Mouse (Mus musculus): ENCODE data around the gene Kif17. TPM values are rescaled to one million over a fixed set of nuclear protein-coding genes. Genes with fewer than 3 reads are reported as not detected.

The Kif17 gene
- total and polyA plus RNA-seq, 3 experiments: 0.54 to 2.5 TPM; not detected in 1

- TF ChIP-seq ZMIZ1 (IDR thresholded peaks at IDR 0.05; ENCODE audit: low read depth, low read length) (peak; percentile 38), POLR2A (IDR thresholded peaks at IDR 0.05; ENCODE audit: control insufficient read depth in 1 of 2, insufficient read depth in 1 of 2, low read depth in 1 of 2, low read length in 2 of 2, poor library complexity in 1 of 2) (peak; percentile 52 to 81; a peak in 3 of 4 replicates), CTCF (IDR thresholded peaks at IDR 0.05 in 2 of 3, conservative IDR thresholded peaks at IDR 0.05 in 1 of 3; ENCODE audit: control insufficient read depth in 1 of 3, insufficient read depth in 1 of 3, low read depth in 2 of 3, low read length in 3 of 3, poor library complexity in 1 of 3, severe bottlenecking in 1 of 3) (no peak), MAX (IDR thresholded peaks at IDR 0.05; ENCODE audit: low read length) (peak; percentile 82), E2F4 (IDR thresholded peaks at IDR 0.05; ENCODE audit: borderline replicate concordance, low read depth, low read length) (peak; percentile 24; the same call in 1 of the 2 replicates)
Measured at GRCm38 (mm10) chr4:138304340-138305104, 54.3 kb downstream of the Kif17 start, which contains the start of gene Ddost (continued).

DNA sequence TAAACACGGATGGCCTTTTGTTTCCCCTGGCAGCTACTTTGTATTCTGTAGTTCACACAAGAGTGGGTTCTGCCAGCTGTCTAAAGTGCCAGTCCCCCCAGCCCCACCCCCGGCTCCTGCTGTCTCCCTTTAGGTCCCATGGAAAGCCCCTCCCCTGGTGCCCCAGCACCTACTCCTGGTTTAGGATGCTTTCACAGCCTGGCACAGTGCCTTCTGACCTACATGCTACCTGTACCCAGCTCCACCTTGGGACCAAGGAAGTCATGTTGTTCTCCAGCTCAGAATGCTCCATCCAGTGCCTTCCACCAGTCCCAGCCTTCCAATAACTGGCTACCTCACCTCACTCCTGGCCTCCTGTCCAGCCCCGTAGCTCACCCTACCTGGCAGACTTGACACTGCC, 56.8 kb downstream of the Kif17 start:
- H3K9me3 ChIP-seq (replicated peaks; ENCODE audit: insufficient read depth, low read length): no peaks in the 10 kb centered on the region
- no peak overlapping the region for H3K4me3 ChIP-seq (ENCODE audit: control insufficient read depth in 1 of 2, insufficient read depth in 1 of 2, low read depth in 2 of 2, low read length in 2 of 2)
- H3K36me3 ChIP-seq (ENCODE audit: control insufficient read depth in 1 of 2, insufficient read depth in 2 of 2, low read length in 2 of 2): peaks cover 8 to 20% of the 10 kb centered on the region in 2 experiments
- H3K79me2 ChIP-seq (ENCODE audit: control insufficient read depth, insufficient read depth, low read length, poor library complexity): peaks cover 29% of the 10 kb centered on the region
- no peaks in the 10 kb centered on the region for H3K27me3 ChIP-seq (ENCODE audit: control insufficient read depth in 1 of 2, insufficient read depth in 2 of 2, low read length in 2 of 2)
- H3K27ac ChIP-seq (ENCODE audit: control insufficient read depth, low read depth, low read length): peak overlapping the region; percentile 87
- H3K4me1 ChIP-seq (ENCODE audit: control insufficient read depth in 1 of 2, insufficient read depth in 2 of 2, low read length in 2 of 2): peaks cover 9 to 30% of the 10 kb centered on the region in 2 experiments; a peak in 3 of 4 replicates
- DNase-seq (ENCODE audit: low read depth, low spot score): no peak
- TF ChIP-seq SIN3A (IDR thresholded peaks at IDR 0.05; ENCODE audit: low read length) (no peak), ZMIZ1 (IDR thresholded peaks at IDR 0.05; ENCODE audit: low read depth, low read length) (no peak), ETS1 (IDR thresholded peaks at IDR 0.05; ENCODE audit: low read depth, low read length) (no peak), POLR2AphosphoS5 (IDR thresholded peaks at IDR 0.05; ENCODE audit: borderline replicate concordance, low read depth, low read length) (no peak), MXI1 (IDR thresholded peaks at IDR 0.05; ENCODE audit: low read depth, low read length) (no peak), TCF12 (IDR thresholded peaks at IDR 0.05; ENCODE audit: low read depth, low read length) (no peak), MYC (IDR thresholded peaks at IDR 0.05; ENCODE audit: low read depth, low read length) (no peak), RAD21 (IDR thresholded peaks at IDR 0.05; ENCODE audit: low read depth, low read length) (no peak), ZC3H11A (IDR thresholded peaks at IDR 0.05; ENCODE audit: low read depth, low read length) (no peak)
- H3K9ac ChIP-seq (ENCODE audit: control insufficient read depth, low read depth, low read length, poor library complexity, severe bottlenecking): peak overlapping the region; percentile 44

GRCm38 (mm10) chr4:138307739-138308138, 57.5 kb downstream of the Kif17 start:
- H3K27me3 ChIP-seq (ENCODE audit: control insufficient read depth in 1 of 2, insufficient read depth in 2 of 2, low read length in 2 of 2): no peaks in the 10 kb centered on the region
- no peak overlapping the region for H3K4me3 ChIP-seq (ENCODE audit: control insufficient read depth in 1 of 2, insufficient read depth in 1 of 2, low read depth in 2 of 2, low read length in 2 of 2)
- peak overlapping the region; percentile 87 for H3K27ac ChIP-seq (ENCODE audit: control insufficient read depth, low read depth, low read length)
- peaks cover 9 to 28% of the 10 kb centered on the region in 2 experiments; a peak in 3 of 4 replicates for H3K4me1 ChIP-seq (ENCODE audit: control insufficient read depth in 1 of 2, insufficient read depth in 2 of 2, low read length in 2 of 2)
- H3K9ac ChIP-seq (ENCODE audit: control insufficient read depth, low read depth, low read length, poor library complexity, severe bottlenecking): peak overlapping the region; percentile 44
- H3K9me3 ChIP-seq (replicated peaks; ENCODE audit: insufficient read depth, low read length): no peaks in the 10 kb centered on the region
- peaks cover 29% of the 10 kb centered on the region for H3K79me2 ChIP-seq (ENCODE audit: control insufficient read depth, insufficient read depth, low read length, poor library complexity)
- DNase-seq (ENCODE audit: low read depth, low spot score): peak; percentile 97
- H3K36me3 ChIP-seq (ENCODE audit: control insufficient read depth in 1 of 2, insufficient read depth in 2 of 2, low read length in 2 of 2): peaks cover 11 to 20% of the 10 kb centered on the region in 2 experiments
- TF ChIP-seq GABPA (IDR thresholded peaks at IDR 0.05; ENCODE audit: low read depth, low read length): no peak
- TF ChIP-seq RAD21 (IDR thresholded peaks at IDR 0.05; ENCODE audit: low read depth, low read length): no peak
- TF ChIP-seq MXI1 (IDR thresholded peaks at IDR 0.05; ENCODE audit: low read depth, low read length): peak; percentile 82
- no peak for TF ChIP-seq POLR2AphosphoS5 (IDR thresholded peaks at IDR 0.05; ENCODE audit: borderline replicate concordance, low read depth, low read length)
- no peak for TF ChIP-seq CHD1 (IDR thresholded peaks at IDR 0.05; ENCODE audit: low read depth, low read length)
- TF ChIP-seq MYB (IDR thresholded peaks at IDR 0.05; ENCODE audit: low read depth, low read length): no peak
- no peak for TF ChIP-seq POLR2A (IDR thresholded peaks at IDR 0.05; ENCODE audit: control insufficient read depth in 1 of 2, insufficient read depth in 1 of 2, low read depth in 1 of 2, low read length in 2 of 2, poor library complexity in 1 of 2)
- TF ChIP-seq ZC3H11A (IDR thresholded peaks at IDR 0.05; ENCODE audit: low read depth, low read length): no peak
- no peak for TF ChIP-seq KAT2A (conservative IDR thresholded peaks at IDR 0.05; ENCODE audit: low read depth, low read length)
- TF ChIP-seq SIN3A (IDR thresholded peaks at IDR 0.05; ENCODE audit: low read length): peak; percentile 82
- TF ChIP-seq TCF12 (IDR thresholded peaks at IDR 0.05; ENCODE audit: low read depth, low read length): no peak; the same call in 1 of the 2 replicates
- peak; percentile 81 for TF ChIP-seq ETS1 (IDR thresholded peaks at IDR 0.05; ENCODE audit: low read depth, low read length)
- TF ChIP-seq GATA1 (IDR thresholded peaks at IDR 0.05; ENCODE audit: low read depth, low read length): no peak
- no peak for TF ChIP-seq SMC3 (IDR thresholded peaks at IDR 0.05; ENCODE audit: low read depth, low read length)
- TF ChIP-seq USF1 (IDR thresholded peaks at IDR 0.05; ENCODE audit: low read depth, low read length): no peak
- no peak for TF ChIP-seq CHD2 (IDR thresholded peaks at IDR 0.05; ENCODE audit: low read length)
- no peak for TF ChIP-seq E2F4 (IDR thresholded peaks at IDR 0.05; ENCODE audit: borderline replicate concordance, low read depth, low read length)
- TF ChIP-seq ZKSCAN1 (IDR thresholded peaks at IDR 0.05; ENCODE audit: low read depth, low read length): no peak
- 0 out of 2 replicates have a peak, but pooled peaks have one; percentile 57 for TF ChIP-seq MYC (IDR thresholded peaks at IDR 0.05; ENCODE audit: low read depth, low read length)
- no peak for TF ChIP-seq NELFE (IDR thresholded peaks at IDR 0.05; ENCODE audit: low read depth, low read length)
- no peak for TF ChIP-seq MAZ (IDR thresholded peaks at IDR 0.05; ENCODE audit: low read depth, low read length)
- peak; percentile 34; the same call in 1 of the 2 replicates for TF ChIP-seq NRF1 (IDR thresholded peaks at IDR 0.05; ENCODE audit: insufficient read depth, low read depth, low read length, poor library complexity, severe bottlenecking)
- peak; percentile 5; the same call in 1 of the 2 replicates for TF ChIP-seq TAL1 (IDR thresholded peaks at IDR 0.05; ENCODE audit: low read length)

All from MEL (cell line).